Mouse (Mus musculus) neural tube, postnatal 0 days (tissue): Measurements from ENCODE around the gene Spata45. TPM values are rescaled to one million over a fixed set of nuclear protein-coding genes. Genes with fewer than 3 reads are reported as not detected.

ENCODE experiments used
- polyA plus RNA-seq: library from polyadenylated mRNA; unstranded; fragments of >200 nt; fragmentation: Nextera tagmentation; extraction: Ambion mirVana; gene quantifications from 2 replicates; pipeline ENCODE4 v1.2.1, GENCODE M21; 2015

The Spata45 gene
- polyA plus RNA-seq = not detected in 2 replicates

DNA sequence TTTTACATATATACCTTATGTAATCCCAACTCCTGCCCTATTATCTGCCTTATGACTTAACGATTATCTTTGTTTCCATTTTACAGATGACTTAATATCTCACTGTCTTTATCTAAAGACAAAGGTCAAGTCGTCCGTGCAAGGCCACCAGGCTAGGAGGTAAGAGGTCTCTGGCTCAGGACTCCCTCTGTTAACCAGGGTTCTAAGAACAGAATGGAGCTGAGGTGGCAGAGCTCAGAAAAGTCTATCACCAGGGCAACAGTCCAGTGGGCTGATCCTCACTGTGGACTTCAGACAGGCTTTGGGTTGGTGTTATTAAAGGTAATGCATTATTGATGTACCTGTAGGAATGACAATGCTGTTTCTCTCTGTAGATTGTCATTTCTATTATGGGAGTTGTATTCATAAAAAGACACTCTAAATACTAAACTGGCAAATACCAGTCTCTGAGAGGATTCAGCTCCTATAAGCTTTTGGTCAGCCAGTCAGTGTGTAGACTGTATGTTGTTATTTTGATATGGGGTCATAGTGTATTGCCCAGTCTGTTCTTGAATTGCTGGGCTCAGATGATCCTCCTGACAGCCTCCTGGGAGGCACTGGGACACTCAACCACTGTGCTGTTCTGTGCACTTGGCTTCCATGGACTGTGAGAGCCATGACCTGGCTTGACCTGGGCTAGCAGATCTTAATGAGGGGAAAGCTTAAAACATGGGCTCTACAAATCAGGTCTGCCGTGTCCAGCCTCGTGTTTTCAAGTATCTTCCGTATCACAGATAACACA, at the start of gene Spata45:
Gene Spata45, plus strand, starts transcription at position 86 of the 781 bp plus-strand sequence.

DNA sequence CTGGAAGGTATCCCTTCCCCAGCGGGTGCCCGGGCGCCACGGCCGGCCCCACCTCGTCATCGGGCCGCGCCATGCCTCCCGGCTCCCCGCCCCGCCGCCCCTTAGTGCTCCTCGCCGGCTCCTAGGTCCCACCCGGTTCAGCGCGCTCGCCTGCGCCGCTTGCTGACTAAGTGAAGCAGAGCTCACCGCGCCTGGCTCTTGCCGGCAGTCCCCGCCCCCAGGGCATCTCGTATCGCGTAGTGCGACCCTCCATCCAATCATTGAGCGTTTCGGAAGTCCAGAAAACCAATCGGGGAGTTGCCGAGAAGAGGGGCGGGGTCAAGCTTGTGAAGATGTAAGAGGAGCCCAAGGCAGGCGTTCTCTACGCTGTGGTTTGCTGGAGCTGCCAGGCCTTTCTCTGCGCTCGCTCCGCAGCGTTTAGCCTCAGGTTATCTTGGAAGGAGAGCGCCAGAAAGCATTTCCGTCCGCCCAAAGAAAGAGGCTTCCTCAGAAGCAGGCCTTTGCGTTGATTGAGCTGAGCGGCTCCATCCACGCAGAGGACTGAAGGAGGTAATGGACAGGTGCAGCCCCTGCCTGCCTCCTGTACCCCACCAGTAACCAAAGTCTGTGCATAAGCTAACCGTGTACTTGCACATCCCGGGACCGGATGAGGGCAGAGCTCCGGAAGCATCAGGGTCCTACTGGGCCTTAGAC, 10.3 kb upstream of the Spata45 start, which contains the start of gene Flvcr1:
Gene Flvcr1, minus strand, starts transcription at position 138 of the 693 bp plus-strand sequence.

DNA sequence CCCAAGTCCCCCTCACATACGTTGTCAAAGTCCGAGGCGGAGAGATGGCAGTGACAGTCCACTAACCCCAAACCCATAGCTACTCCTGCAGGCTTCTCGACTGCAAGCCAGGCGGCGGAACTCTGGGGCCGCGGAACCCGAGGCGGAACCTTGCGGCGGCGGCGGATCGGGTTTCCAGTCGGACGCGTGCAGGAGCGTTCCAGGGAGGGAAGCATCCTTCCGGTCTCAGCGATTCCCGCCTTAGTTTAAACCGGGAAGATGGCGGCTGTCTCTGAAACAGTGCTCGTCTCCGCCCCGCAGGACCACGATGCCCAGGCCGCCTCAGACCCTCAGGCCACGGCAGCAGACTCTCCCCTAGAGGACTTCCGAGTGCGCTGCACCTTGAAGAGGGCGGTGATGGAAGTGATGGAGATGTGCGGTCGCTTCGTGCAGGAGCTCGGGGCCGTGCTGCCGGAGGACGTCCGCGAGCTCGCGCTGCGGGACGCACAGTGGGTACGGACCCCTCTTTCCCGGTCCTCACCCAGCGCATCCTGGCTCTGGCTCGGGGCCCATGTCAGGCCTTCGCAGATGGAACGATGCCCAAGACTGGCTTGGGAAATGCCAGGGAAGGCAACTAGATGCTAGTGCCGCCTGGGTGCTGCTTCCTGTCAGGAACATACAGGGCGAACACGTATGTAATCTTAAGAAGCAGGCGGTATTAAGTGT, 26.5 kb downstream of the Spata45 start, which contains the start of the genes Tatdn3 and Nsl1:
Gene Tatdn3, minus strand, starts transcription at position 152 of the 705 bp plus-strand sequence.
Gene Nsl1, plus strand, starts transcription at position 232 of the 705 bp plus-strand sequence.

Other genes starting within 250 kb of the Spata45 start
- 17.2 and 21.2 TPM in 2 replicates for gene Rps6kc1, start 124.9 kb upstream of the Spata45 start, polyA plus RNA-seq
- 35.8 and 36.3 TPM in 2 replicates for gene Angel2, start 111.5 kb upstream of the Spata45 start, polyA plus RNA-seq
- gene Vash2, start 57.3 kb upstream of the Spata45 start, polyA plus RNA-seq = 37.8 and 41.8 TPM in 2 replicates
- gene Flvcr1, start 10.5 kb upstream of the Spata45 start, polyA plus RNA-seq = 9.5 and 9.7 TPM in 2 replicates
- gene Tatdn3, start 26.3 kb downstream of the Spata45 start, polyA plus RNA-seq = 17.6 and 19.2 TPM in 2 replicates
- 1.3 and 2.3 TPM in 2 replicates for gene Nsl1, start 26.4 kb downstream of the Spata45 start, polyA plus RNA-seq
- gene Batf3, start 61.2 kb downstream of the Spata45 start, polyA plus RNA-seq = 9.0 and 9.2 TPM in 2 replicates
- gene Fam71a, start 128.2 kb downstream of the Spata45 start, polyA plus RNA-seq = not detected in 2 replicates
- gene Atf3, start 181.4 kb downstream of the Spata45 start, polyA plus RNA-seq = 1.3 and 2.1 TPM in 2 replicates